Mouse (Mus musculus): ENCODE measurements at regions not wholly inside any gene's neighbourhood (a gene's known extent, or its start where the extent isn't known, plus 50 kb on each side); places are given as distances from the start of the nearest gene placed in this dataset.
A peak's percentile ranks its signal among the peaks of the same experiment; 100 is the strongest.

- DNase-seq = peak; percentile 84
Observed at GRCm38 (mm10) chrX:14273628-14274337, 62.8 kb downstream of the H2al1n start.

GRCm38 (mm10) chrX:14279312-14279711 lies 68.4 kb downstream of the H2al1n start:
- no peak for DNase-seq

- DNase-seq = no peak
Observed at GRCm38 (mm10) chrX:14279736-14280135, 68.8 kb downstream of the H2al1n start.

- DNase-seq = peak; percentile 67
Observed at GRCm38 (mm10) chrX:14294890-14295289, 83.9 kb downstream of the H2al1n start.

- DNase-seq = no peak
Observed at GRCm38 (mm10) chrX:14302125-14302524, 91.2 kb downstream of the H2al1n start.

GRCm38 (mm10) chrX:14312746-14313145 lies 101.8 kb downstream of the H2al1n start:
- no peak for DNase-seq

GRCm38 (mm10) chrX:14352416-14352815 lies 141.5 kb downstream of the H2al1n start:
- no peak for DNase-seq

GRCm38 (mm10) chrX:14353366-14353765 lies 142.4 kb downstream of the H2al1n start:
- DNase-seq = no peak

GRCm38 (mm10) chrX:14356466-14357030 lies 145.6 kb downstream of the H2al1n start:
- no peak for DNase-seq
